Mouse (Mus musculus): ENCODE measurements around the gene Tmem239. TPM values are rescaled to one million over a fixed set of nuclear protein-coding genes. Genes with fewer than 3 reads are reported as not detected.
"Not testable (repeated sequence)": the region's sequence is repeated elsewhere in the genome, so short reads cannot be mapped to it uniquely, and the experiment has no call there.

The Tmem239 gene
- polyA plus RNA-seq (2012; fragmentation: generic; extraction: Trizol): 0.02 TPM
- long read RNA-seq, experiment 1: 0 reads
- long read RNA-seq, experiment 2: 0 reads

GRCm38 (mm10) chr2:130406178-130406577 lies at the start of gene Tmem239:
Gene Tmem239 (plus strand): TSS chr2:130406478.
- H3K79me2 ChIP-seq (ENCODE audit: control insufficient read depth, insufficient read depth): no peaks in the 10 kb centered on the region
- H3K36me3 ChIP-seq (ENCODE audit: control insufficient read depth, insufficient read depth): no peaks in the 10 kb centered on the region
- H3K4me3 ChIP-seq (ENCODE audit: insufficient read depth, poor library complexity, severe bottlenecking): no peak within 1 kb of the TSS
- H3K27me3 ChIP-seq (ENCODE audit: control insufficient read depth, insufficient read depth, insufficient read length): peaks cover 7% of the 10 kb centered on the region
- no peak for TF ChIP-seq MAX (IDR thresholded peaks at IDR 0.05)
- TF ChIP-seq USF1 (IDR thresholded peaks at IDR 0.05; ENCODE audit: low read depth): no peak
- TF ChIP-seq CTCF (IDR thresholded peaks at IDR 0.05; ENCODE audit: control insufficient read depth, insufficient read depth, insufficient read length): no peak
- TF ChIP-seq CEBPB (IDR thresholded peaks at IDR 0.05; ENCODE audit: low read depth): no peak
- no peak for TF ChIP-seq MYOD1 (IDR thresholded peaks at IDR 0.05; ENCODE audit: control insufficient read depth, insufficient read length, low read depth)
- TF ChIP-seq MYOG (IDR thresholded peaks at IDR 0.05; ENCODE audit: control insufficient read depth, extremely low read depth, insufficient read length): no peak
- no peak for TF ChIP-seq FOSL1 (IDR thresholded peaks at IDR 0.05; ENCODE audit: insufficient read depth, low read length, poor library complexity, severe bottlenecking)
- H3K79me3 ChIP-seq (ENCODE audit: low read depth): no peaks in the 10 kb centered on the region
- no peak within 1 kb of the TSS for H3ac ChIP-seq (ENCODE audit: control insufficient read depth, insufficient read length, low read depth)

- Histone ChIP-seq H3K36me3 (ENCODE audit: control insufficient read depth, insufficient read depth) (no peaks in the 10 kb centered on the region), H3K79me2 (ENCODE audit: control insufficient read depth, insufficient read depth) (no peaks in the 10 kb centered on the region), H3K4me3 (ENCODE audit: insufficient read depth, poor library complexity, severe bottlenecking) (no peak overlapping the region), H3K79me3 (ENCODE audit: low read depth) (no peaks in the 10 kb centered on the region), H3ac (ENCODE audit: control insufficient read depth, insufficient read length, low read depth) (no peak overlapping the region), H3K27me3 (ENCODE audit: control insufficient read depth, insufficient read depth, insufficient read length) (peaks cover 71% of the 10 kb centered on the region)
- TF ChIP-seq FOSL1 (IDR thresholded peaks at IDR 0.05; ENCODE audit: insufficient read depth, low read length, poor library complexity, severe bottlenecking): no peak
These were observed 48.7 kb upstream of the Tmem239 start for GRCm38 (mm10) chr2:130357551-130357950.

GRCm38 (mm10) chr2:130358852-130359251 lies 47.4 kb upstream of the Tmem239 start:
- TF ChIP-seq CEBPB (IDR thresholded peaks at IDR 0.05; ENCODE audit: low read depth) (no peak), MAX (IDR thresholded peaks at IDR 0.05) (no peak), MYOD1 (IDR thresholded peaks at IDR 0.05; ENCODE audit: control insufficient read depth, insufficient read length, low read depth) (no peak), FOSL1 (IDR thresholded peaks at IDR 0.05; ENCODE audit: insufficient read depth, low read length, poor library complexity, severe bottlenecking) (no peak), MYOG (IDR thresholded peaks at IDR 0.05; ENCODE audit: control insufficient read depth, extremely low read depth, insufficient read length) (no peak), CTCF (IDR thresholded peaks at IDR 0.05; ENCODE audit: control insufficient read depth, insufficient read depth, insufficient read length) (no peak), USF1 (IDR thresholded peaks at IDR 0.05; ENCODE audit: low read depth) (no peak)
- Histone ChIP-seq H3K27me3 (ENCODE audit: control insufficient read depth, insufficient read depth, insufficient read length) (peaks cover 73% of the 10 kb centered on the region), H3K79me2 (ENCODE audit: control insufficient read depth, insufficient read depth) (no peaks in the 10 kb centered on the region), H3ac (ENCODE audit: control insufficient read depth, insufficient read length, low read depth) (no peak overlapping the region), H3K36me3 (ENCODE audit: control insufficient read depth, insufficient read depth) (no peaks in the 10 kb centered on the region), H3K79me3 (ENCODE audit: low read depth) (no peaks in the 10 kb centered on the region), H3K4me3 (ENCODE audit: insufficient read depth, poor library complexity, severe bottlenecking) (no peak overlapping the region)

GRCm38 (mm10) chr2:130362511-130363026 lies 43.7 kb upstream of the Tmem239 start:
- Histone ChIP-seq H3K4me3 (ENCODE audit: insufficient read depth, poor library complexity, severe bottlenecking) (no peak overlapping the region), H3K79me3 (ENCODE audit: low read depth) (no peaks in the 10 kb centered on the region), H3K79me2 (ENCODE audit: control insufficient read depth, insufficient read depth) (no peaks in the 10 kb centered on the region), H3K36me3 (ENCODE audit: control insufficient read depth, insufficient read depth) (no peaks in the 10 kb centered on the region), H3K27me3 (ENCODE audit: control insufficient read depth, insufficient read depth, insufficient read length) (peaks cover 73% of the 10 kb centered on the region), H3ac (ENCODE audit: control insufficient read depth, insufficient read length, low read depth) (no peak overlapping the region)
- peak; percentile 70 for TF ChIP-seq CTCF (IDR thresholded peaks at IDR 0.05; ENCODE audit: control insufficient read depth, insufficient read depth, insufficient read length)
- no peak for TF ChIP-seq MAX (IDR thresholded peaks at IDR 0.05)

- H3K27me3 ChIP-seq (ENCODE audit: control insufficient read depth, insufficient read depth, insufficient read length): peaks cover 72% of the 10 kb centered on the region
- no peaks in the 10 kb centered on the region for H3K36me3 ChIP-seq (ENCODE audit: control insufficient read depth, insufficient read depth)
- no peak overlapping the region for H3ac ChIP-seq (ENCODE audit: control insufficient read depth, insufficient read length, low read depth)
- no peak overlapping the region for H3K4me3 ChIP-seq (ENCODE audit: insufficient read depth, poor library complexity, severe bottlenecking)
- TF ChIP-seq USF1 (IDR thresholded peaks at IDR 0.05; ENCODE audit: low read depth): peak; percentile 65
- TF ChIP-seq CEBPB (IDR thresholded peaks at IDR 0.05; ENCODE audit: low read depth): no peak
- H3K79me3 ChIP-seq (ENCODE audit: low read depth): no peaks in the 10 kb centered on the region
- no peaks in the 10 kb centered on the region for H3K79me2 ChIP-seq (ENCODE audit: control insufficient read depth, insufficient read depth)
These were observed 40.8 kb upstream of the Tmem239 start for GRCm38 (mm10) chr2:130365211-130366094.

- no peaks in the 10 kb centered on the region for H3K79me3 ChIP-seq (ENCODE audit: low read depth)
- no peaks in the 10 kb centered on the region for H3K79me2 ChIP-seq (ENCODE audit: control insufficient read depth, insufficient read depth)
- H3K4me3 ChIP-seq (ENCODE audit: insufficient read depth, poor library complexity, severe bottlenecking): no peak overlapping the region
- H3ac ChIP-seq (ENCODE audit: control insufficient read depth, insufficient read length, low read depth): no peak overlapping the region
- H3K36me3 ChIP-seq (ENCODE audit: control insufficient read depth, insufficient read depth): no peaks in the 10 kb centered on the region
- TF ChIP-seq USF1 (IDR thresholded peaks at IDR 0.05; ENCODE audit: low read depth) (no peak), MAX (IDR thresholded peaks at IDR 0.05) (no peak)
- H3K27me3 ChIP-seq (ENCODE audit: control insufficient read depth, insufficient read depth, insufficient read length): peaks cover 58% of the 10 kb centered on the region
These were observed 38.9 kb upstream of the Tmem239 start for GRCm38 (mm10) chr2:130367386-130367785.

- H3K27me3 ChIP-seq (ENCODE audit: control insufficient read depth, insufficient read depth, insufficient read length): peaks cover 40% of the 10 kb centered on the region
- not testable (repeated sequence) for H3K79me2 ChIP-seq (ENCODE audit: control insufficient read depth, insufficient read depth); H3ac ChIP-seq (ENCODE audit: control insufficient read depth, insufficient read length, low read depth); H3K4me3 ChIP-seq (ENCODE audit: insufficient read depth, poor library complexity, severe bottlenecking); H3K79me3 ChIP-seq (ENCODE audit: low read depth); H3K36me3 ChIP-seq (ENCODE audit: control insufficient read depth, insufficient read depth)
These were observed 33.3 kb upstream of the Tmem239 start for GRCm38 (mm10) chr2:130373026-130373425.
